Mouse (Mus musculus) hindbrain, embryonic 11.5 days (tissue): ENCODE results near the gene Napsa. TPM values are rescaled to one million over a fixed set of nuclear protein-coding genes. Genes with fewer than 3 reads are reported as not detected.

ENCODE experiments used
- ATAC-seq: fragments of 200-750 bp; cut with Nextera tagmentation; 2 replicates; pipeline ENCODE4 v1.8.0; 2017; ENCODE audit warnings: mild to moderate bottlenecking, moderate TSS enrichment, moderate library complexity; ENCODE audit not compliant: low FRiP score
- DNase-seq: peaks from one replicate; pipeline ENCODE4 v3.0.0-alpha.2; 2015; ENCODE audit warnings: low spot score
- H3K27ac ChIP-seq: fragments of 300-500 bp; sonication (generic); 2 replicates; pipeline ENCODE4 v1.5.1; 2014; ENCODE audit warnings: mild to moderate bottlenecking, low read depth, low read length
- H3K27me3 ChIP-seq: fragments of 300-500 bp; sonication (generic); 2 replicates; pipeline ENCODE4 v1.6.1; 2014; ENCODE audit warnings: mild to moderate bottlenecking, low read length, moderate library complexity, mixed read lengths; ENCODE audit not compliant: control insufficient read depth, insufficient read depth
- H3K36me3 ChIP-seq: fragments of 300-500 bp; sonication (generic); 2 replicates; pipeline ENCODE4 v1.6.1; 2014; ENCODE audit warnings: mild to moderate bottlenecking, low read length, moderate library complexity, mixed read lengths; ENCODE audit not compliant: control insufficient read depth, insufficient read depth
- H3K4me1 ChIP-seq: fragments of 300-500 bp; sonication (generic); replicated peaks from 2 replicates; pipeline ENCODE4 v1.6.1; 2014; ENCODE audit warnings: low read length, mixed read lengths; ENCODE audit not compliant: control insufficient read depth, insufficient read depth
- H3K4me2 ChIP-seq: fragments of 300-500 bp; sonication (generic); replicated peaks from 2 replicates; pipeline ENCODE4 v1.6.1; 2014; ENCODE audit warnings: mild to moderate bottlenecking, low read depth, low read length
- H3K4me3 ChIP-seq: fragments of 300-500 bp; sonication (generic); 2 replicates; pipeline ENCODE4 v1.5.1; 2014; ENCODE audit warnings: low read depth, low read length
- H3K9ac ChIP-seq: fragments of 300-500 bp; sonication (generic); 2 replicates; pipeline ENCODE4 v1.6.1; 2014; ENCODE audit warnings: low read depth, low read length
- H3K9me3 ChIP-seq: fragments of 300-500 bp; sonication (generic); 2 replicates; pipeline ENCODE4 v1.6.1; 2016; ENCODE audit warnings: low read length; ENCODE audit not compliant: control insufficient read depth
- WGBS: fragments of 180-500 bp; shearing (Covaris S2); extraction: QIAGEN DNeasy Blood & Tissue Kit; methylation state at CpG from one replicate; pipeline ENCODE4 v1.1.7; 2014; 5-methylcytosine and 5-hydroxymethylcytosine counted together
- polyA plus RNA-seq: library from polyadenylated mRNA; unstranded; fragments of >200 nt; fragmentation: Nextera tagmentation; extraction: Ambion mirVana; gene quantifications from 2 replicates; pipeline ENCODE4 v1.2.1, GENCODE M21; 2014

The Napsa gene
- polyA plus RNA-seq, result 0.28 and 0.66 TPM in 2 replicates

GRCm38 (mm10) chr7:44572213-44572701 is at the start of gene Napsa:
Gene Napsa (plus strand): TSS chr7:44572380.
- H3K4me1 ChIP-seq, result no peaks in the 10 kb centered on the region; the same call in 1 of the 2 replicates
- no peaks in the 10 kb centered on the region for H3K36me3 ChIP-seq
- H3K9ac ChIP-seq, result no peak within 1 kb of the TSS
- 41% methylated on average over 7 of the region's 7 CpGs for whole genome bisulfite sequencing
- H3K27me3 ChIP-seq, result no peaks in the 10 kb centered on the region
- DNase-seq (no peak), ATAC-seq (no peak)
- no peak within 1 kb of the TSS for H3K27ac ChIP-seq
- no peak within 1 kb of the TSS for H3K4me2 ChIP-seq
- H3K4me3 ChIP-seq, result no peak within 1 kb of the TSS
- no peaks in the 10 kb centered on the region for H3K9me3 ChIP-seq

GRCm38 (mm10) chr7:44523056-44523455 is 49.1 kb upstream of the Napsa start:
- DNase-seq, result no peak
- Histone ChIP-seq H3K9ac (no peak overlapping the region), H3K4me1 (peaks cover 4% of the 10 kb centered on the region), H3K4me2 (no peak overlapping the region), H3K27ac (no peak overlapping the region), H3K27me3 (peaks cover 34% of the 10 kb centered on the region), H3K4me3 (no peak overlapping the region), H3K36me3 (no peaks in the 10 kb centered on the region), H3K9me3 (no peaks in the 10 kb centered on the region)
- ATAC-seq, result no peak
- WGBS, result 86% methylated on average over 2 of the region's 2 CpGs

GRCm38 (mm10) chr7:44524502-44524901 is 47.7 kb upstream of the Napsa start, which contains the start of gene Mybpc2:
Gene Mybpc2 (minus strand): TSS chr7:44524656.
- Histone ChIP-seq H3K36me3 (no peaks in the 10 kb centered on the region), H3K4me2 (0 out of 2 replicates have a peak within 1 kb of the TSS, but pooled peaks have one; percentile 7), H3K9ac (0 out of 2 replicates have a peak within 1 kb of the TSS, but pooled peaks have one; percentile 19), H3K4me1 (peaks cover 4% of the 10 kb centered on the region), H3K4me3 (no peak within 1 kb of the TSS), H3K27me3 (peaks cover 34% of the 10 kb centered on the region), H3K27ac (no peak within 1 kb of the TSS), H3K9me3 (no peaks in the 10 kb centered on the region)
- ATAC-seq (no peak), DNase-seq (no peak)
- WGBS, result 32% methylated on average over 12 of the region's 12 CpGs

GRCm38 (mm10) chr7:44525126-44525832 is 46.9 kb upstream of the Napsa start:
- Histone ChIP-seq H3K27ac (no peak overlapping the region), H3K36me3 (no peaks in the 10 kb centered on the region), H3K4me2 (0 out of 2 replicates have a peak overlapping the region, but pooled peaks have one; percentile 7), H3K9ac (0 out of 2 replicates have a peak overlapping the region, but pooled peaks have one; percentile 19), H3K4me3 (no peak overlapping the region), H3K27me3 (peaks cover 34% of the 10 kb centered on the region), H3K9me3 (no peaks in the 10 kb centered on the region), H3K4me1 (peaks cover 4% of the 10 kb centered on the region)
- peak; percentile 20 for DNase-seq
- no peak for ATAC-seq
- WGBS, result 12% methylated on average over 21 of the region's 22 CpGs

GRCm38 (mm10) chr7:44526414-44527154 is 45.6 kb upstream of the Napsa start:
- ATAC-seq, result no peak
- peaks cover 4% of the 10 kb centered on the region for H3K4me1 ChIP-seq
- no peak overlapping the region for H3K4me3 ChIP-seq
- peaks cover 37% of the 10 kb centered on the region for H3K27me3 ChIP-seq
- H3K27ac ChIP-seq, result no peak overlapping the region
- H3K9me3 ChIP-seq, result no peaks in the 10 kb centered on the region
- no peak overlapping the region for H3K4me2 ChIP-seq
- no peak overlapping the region for H3K9ac ChIP-seq
- no peak for DNase-seq
- 89% methylated on average over 14 of the region's 14 CpGs for WGBS
- H3K36me3 ChIP-seq, result no peaks in the 10 kb centered on the region

GRCm38 (mm10) chr7:44527483-44528398 is 44.4 kb upstream of the Napsa start:
- WGBS, result 6% methylated on average over 40 of the region's 40 CpGs
- DNase-seq, result peak; percentile 80
- peak overlapping the region; percentile 26 for H3K4me3 ChIP-seq
- peak overlapping the region; percentile 49 for H3K9ac ChIP-seq
- no peaks in the 10 kb centered on the region for H3K36me3 ChIP-seq
- no peak overlapping the region for H3K27ac ChIP-seq
- H3K27me3 ChIP-seq, result peaks cover 29% of the 10 kb centered on the region
- no peaks in the 10 kb centered on the region for H3K9me3 ChIP-seq
- H3K4me1 ChIP-seq, result peaks cover 4% of the 10 kb centered on the region; the same call in 1 of the 2 replicates
- no peak for ATAC-seq
- H3K4me2 ChIP-seq, result peak overlapping the region; percentile 70

GRCm38 (mm10) chr7:44529518-44529917 is 42.7 kb upstream of the Napsa start:
- H3K27ac ChIP-seq, result no peak overlapping the region
- WGBS, result 60% methylated on average over 5 of the region's 5 CpGs
- DNase-seq, result no peak
- H3K4me2 ChIP-seq, result no peak overlapping the region
- H3K9me3 ChIP-seq, result no peaks in the 10 kb centered on the region
- H3K27me3 ChIP-seq, result peaks cover 16% of the 10 kb centered on the region
- H3K9ac ChIP-seq, result no peak overlapping the region
- H3K4me3 ChIP-seq, result no peak overlapping the region
- no peak for ATAC-seq
- H3K4me1 ChIP-seq, result peaks cover 4% of the 10 kb centered on the region; the same call in 1 of the 2 replicates
- H3K36me3 ChIP-seq, result 0 out of 2 replicates have a peak, but pooled peaks cover 2% of the 10 kb centered on the region

GRCm38 (mm10) chr7:44530507-44530906 is 41.7 kb upstream of the Napsa start:
- Histone ChIP-seq H3K27me3 (peaks cover 8% of the 10 kb centered on the region), H3K9me3 (no peaks in the 10 kb centered on the region), H3K36me3 (0 out of 2 replicates have a peak, but pooled peaks cover 2% of the 10 kb centered on the region), H3K9ac (no peak overlapping the region), H3K27ac (no peak overlapping the region), H3K4me1 (peaks cover 4% of the 10 kb centered on the region; the same call in 1 of the 2 replicates), H3K4me3 (no peak overlapping the region), H3K4me2 (no peak overlapping the region)
- WGBS, result 91% methylated on average over 3 of the region's 3 CpGs
- ATAC-seq (no peak), DNase-seq (no peak)
